Mouse (Mus musculus) heart, postnatal 0 days (tissue): Measurements from ENCODE around the gene Hist1h1e. TPM values are rescaled to one million over a fixed set of nuclear protein-coding genes. Genes with fewer than 3 reads are reported as not detected.
"Not testable (repeated sequence)": the region's sequence is repeated elsewhere in the genome, so short reads cannot be mapped to it uniquely, and the experiment has no call there.

ENCODE experiments used
- ATAC-seq: fragments of 200-750 bp; cut with Nextera tagmentation; 2 replicates; pipeline ENCODE4 v1.8.0; 2017; ENCODE audit warnings: low read depth, moderate number of reproducible peaks, moderate library complexity; ENCODE audit not compliant: insufficient read depth
- DNase-seq: peaks from one replicate; pipeline ENCODE4 v3.0.0-alpha.2; 2016; ENCODE audit warnings: low spot score
- H3K27ac ChIP-seq: fragments of 300-500 bp; sonication (generic); 2 replicates; pipeline ENCODE4 v1.5.1; 2014; ENCODE audit warnings: low read depth, mild to moderate bottlenecking
- H3K27me3 ChIP-seq: fragments of 300-500 bp; sonication (generic); 2 replicates; pipeline ENCODE4 v1.6.1; 2014; ENCODE audit warnings: low read length, mixed read lengths; ENCODE audit not compliant: control insufficient read depth, insufficient read depth
- H3K36me3 ChIP-seq: fragments of 300-500 bp; sonication (generic); replicated peaks from 2 replicates; pipeline ENCODE4 v1.6.1; 2014; ENCODE audit warnings: low read length, mixed read lengths; ENCODE audit not compliant: control insufficient read depth, insufficient read depth
- H3K4me1 ChIP-seq: fragments of 300-500 bp; sonication (generic); 2 replicates; pipeline ENCODE4 v1.6.1; 2014; ENCODE audit warnings: antibody characterized with exemption; ENCODE audit not compliant: control insufficient read depth, insufficient read depth
- H3K4me2 ChIP-seq: fragments of 300-500 bp; sonication (generic); 2 replicates; pipeline ENCODE4 v1.6.1; 2014; ENCODE audit warnings: low read depth, mild to moderate bottlenecking, low read length, moderate library complexity
- H3K4me3 ChIP-seq: fragments of 300-500 bp; sonication (generic); 2 replicates; pipeline ENCODE4 v1.5.1; 2014; ENCODE audit warnings: low read depth, low read length
- H3K9ac ChIP-seq: fragments of 300-500 bp; sonication (generic); replicated peaks from 2 replicates; pipeline ENCODE4 v1.6.1; 2014; ENCODE audit warnings: low read depth, low read length, mixed read lengths
- H3K9me3 ChIP-seq: fragments of 300-500 bp; sonication (generic); replicated peaks from 2 replicates; pipeline ENCODE4 v1.6.1; 2016; ENCODE audit warnings: low read length; ENCODE audit not compliant: control insufficient read depth
- CTCF ChIP-seq: IDR thresholded peaks from 2 replicates; pipeline ENCODE4 v1.5.1; 2016; ENCODE audit warnings: antibody characterized with exemption, control low read depth, low read depth
- EP300 ChIP-seq: IDR thresholded peaks from 2 replicates; pipeline ENCODE4 v1.6.1; 2016; ENCODE audit warnings: antibody characterized with exemption, low read depth
- WGBS: fragments of 180-500 bp; shearing (Covaris S2); extraction: QIAGEN DNeasy Blood & Tissue Kit; methylation state at CpG from one replicate; pipeline ENCODE4 v1.1.7; 2014; 5-methylcytosine and 5-hydroxymethylcytosine counted together
- polyA plus RNA-seq: library from polyadenylated mRNA; unstranded; fragments of >200 nt; fragmentation: Nextera tagmentation; extraction: Ambion mirVana; gene quantifications from 2 replicates; pipeline ENCODE4 v1.2.1, GENCODE M21; 2015
- total RNA-seq: library from RNA; depleted of rRNA; stranded (reverse); fragments of >200 nt; gene quantifications from 2 replicates; pipeline ENCODE4 v1.2.3, GENCODE M21; 2014; ENCODE audit warnings: low replicate concordance

Gene Hist1h1e
- total and polyA plus RNA-seq, 2 experiments from 2014 or later: 6.7 to 271 TPM

- 10% methylated on average over 1 of the region's 1 CpGs for WGBS
- Histone ChIP-seq H3K4me2 (peak overlapping the region; percentile 74), H3K9ac (peak overlapping the region; percentile 64), H3K4me1 (peaks cover 21% of the 10 kb centered on the region; the same call in 1 of the 2 replicates), H3K27me3 (no peaks in the 10 kb centered on the region), H3K4me3 (peak overlapping the region; percentile 62), H3K9me3 (no peaks in the 10 kb centered on the region), H3K27ac (peak overlapping the region; percentile 99), H3K36me3 (no peaks in the 10 kb centered on the region)
- DNase-seq (peak; percentile 5), ATAC-seq (no peak)
- no peak for TF ChIP-seq EP300
- TF ChIP-seq CTCF: no peak
These were observed 35.5 kb downstream of the Hist1h1e start for GRCm38 (mm10) chr13:23586940-23587225.

- Histone ChIP-seq H3K27ac (peak overlapping the region; percentile 99), H3K9ac (peak overlapping the region; percentile 64), H3K4me3 (peak overlapping the region; percentile 62), H3K27me3 (no peaks in the 10 kb centered on the region), H3K36me3 (no peaks in the 10 kb centered on the region), H3K4me1 (peaks cover 24% of the 10 kb centered on the region; the same call in 1 of the 2 replicates), H3K9me3 (no peaks in the 10 kb centered on the region), H3K4me2 (peak overlapping the region; percentile 74)
- no peak for ATAC-seq
- peak; percentile 14 for DNase-seq
- TF ChIP-seq CTCF (no peak), EP300 (no peak)
- 2% methylated on average over 22 of the region's 22 CpGs for WGBS
These were observed 36.0 kb downstream of the Hist1h1e start for GRCm38 (mm10) chr13:23586099-23586939.

GRCm38 (mm10) chr13:23585442-23586098, 36.8 kb downstream of the Hist1h1e start:
- peak overlapping the region; percentile 62 for H3K4me3 ChIP-seq
- TF ChIP-seq EP300: 0 out of 2 replicates have a peak, but pooled peaks have one; percentile 43
- H3K27me3 ChIP-seq, H3K36me3 ChIP-seq, H3K9me3 ChIP-seq: not testable (repeated sequence)
- peak; percentile 97 for DNase-seq
- H3K4me1 ChIP-seq: peaks cover 24% of the 10 kb centered on the region; the same call in 1 of the 2 replicates
- H3K27ac ChIP-seq: peak overlapping the region; percentile 99
- ATAC-seq: peak; percentile 78
- H3K9ac ChIP-seq: peak overlapping the region; percentile 82
- H3K4me2 ChIP-seq: peak overlapping the region; percentile 74
- under 1% methylated on average over 23 of the region's 36 CpGs for WGBS

GRCm38 (mm10) chr13:23585029-23585441, 37.3 kb downstream of the Hist1h1e start:
- H3K4me3 ChIP-seq: peak overlapping the region; percentile 62
- H3K4me2 ChIP-seq: peak overlapping the region; percentile 74
- H3K27me3 ChIP-seq: no peaks in the 10 kb centered on the region
- H3K4me1 ChIP-seq: peaks cover 24% of the 10 kb centered on the region; the same call in 1 of the 2 replicates
- ATAC-seq (peak; percentile 31; the same call in 1 of the 2 replicates), DNase-seq (peak; percentile 74)
- H3K9me3 ChIP-seq: no peaks in the 10 kb centered on the region
- under 1% methylated on average over 21 of the region's 21 CpGs for WGBS
- H3K27ac ChIP-seq: peak overlapping the region; percentile 99
- TF ChIP-seq EP300 (no peak), CTCF (no peak)
- H3K36me3 ChIP-seq: no peaks in the 10 kb centered on the region
- peak overlapping the region; percentile 82 for H3K9ac ChIP-seq

GRCm38 (mm10) chr13:23584331-23584730, 38.0 kb downstream of the Hist1h1e start:
- peak overlapping the region; percentile 62 for H3K4me3 ChIP-seq
- no peaks in the 10 kb centered on the region for H3K27me3 ChIP-seq
- no peaks in the 10 kb centered on the region for H3K9me3 ChIP-seq
- H3K9ac ChIP-seq: peak overlapping the region; percentile 82
- peak overlapping the region; percentile 99 for H3K27ac ChIP-seq
- ATAC-seq (no peak), DNase-seq (peak; percentile 10)
- H3K4me1 ChIP-seq: peaks cover 24% of the 10 kb centered on the region; the same call in 1 of the 2 replicates
- H3K36me3 ChIP-seq: no peaks in the 10 kb centered on the region
- no peak for TF ChIP-seq EP300
- TF ChIP-seq CTCF: no peak
- H3K4me2 ChIP-seq: peak overlapping the region; percentile 74
